Mouse (Mus musculus) kidney, adult 2 months (tissue): ENCODE results near the gene Adam10.

Experiments used
- CTCF ChIP-seq: fragments of 200-500 bp; conservative IDR thresholded peaks from 2 replicates; pipeline ENCODE4 v1.5.1; 2011; ENCODE audit warnings: low read depth, mild to moderate bottlenecking, control low read depth, low read length, moderate library complexity, mixed read lengths; ENCODE audit not compliant: insufficient read depth, insufficient read length
- POLR2A ChIP-seq: fragments of 200-500 bp; IDR thresholded peaks from one replicate; pipeline ENCODE4 v1.6.1; 2011; ENCODE audit warnings: low read depth, low read length, control low read depth

- TF ChIP-seq CTCF (no peak), POLR2A (no peak)
Observed at GRCm38 (mm10) chr9:70751504-70752222, 72.9 kb downstream of the Adam10 start.
